Comparison of ENCODE assay signal across 9 mouse cellular contexts in genomic region chr10:18408128-18408527, GRCm38 (mm10).
DNase-seq lines count a peak whose midpoint lies in the region; ATAC-seq and TF ChIP-seq lines count a peak whose summit lies in the region.
"Had no signal": no experiment of that assay in that cellular context is flagged by ENCODE, and none has a peak within 500 bp of the region (broad histone marks: within the 10 kb centered on the region; RNA-seq: fewer than 3 reads in every experiment).

No protein-coding gene starts in this region.

- ATAC-seq in kidney, postnatal 0 days (replicated peaks; ENCODE audit: low FRiP score, low read depth) = no peak
- peak; percentile 19; the same call in 1 of the 2 replicates for ATAC-seq in forebrain, embryonic 13.5 days
- ATAC-seq in limb, embryonic 13.5 days (ENCODE audit: low FRiP score, low read depth) = no peak
- no peak; the same call in 1 of the 2 replicates for ATAC-seq in neural tube, embryonic 15.5 days (ENCODE audit: low FRiP score)

- whole genome bisulfite sequencing in kidney, postnatal 0 days = 7% methylated on average over 11 of the region's 11 CpGs
- WGBS in forebrain, embryonic 13.5 days = 3% methylated on average over 11 of the region's 11 CpGs
- WGBS in limb, embryonic 13.5 days = 10% methylated on average over 11 of the region's 11 CpGs
- 1% methylated on average over 11 of the region's 11 CpGs for WGBS in neural tube, embryonic 15.5 days

- H3K9ac ChIP-seq in kidney, postnatal 0 days (ENCODE audit: low read depth, low read length) = peak overlapping the region; percentile 19; the same call in 1 of the 2 replicates
- peak overlapping the region; percentile 81 for H3K9ac ChIP-seq in forebrain, embryonic 13.5 days
- H3K9ac ChIP-seq in limb, embryonic 13.5 days = peak overlapping the region; percentile 70
- H3K9ac ChIP-seq in neural tube, embryonic 15.5 days (replicated peaks) = peak overlapping the region; percentile 61

- H3K4me1 ChIP-seq in kidney, postnatal 0 days (replicated peaks; ENCODE audit: insufficient read depth, low read length) = peaks cover 15% of the 10 kb centered on the region
- peaks cover 41% of the 10 kb centered on the region for H3K4me1 ChIP-seq in forebrain, embryonic 13.5 days
- peaks cover 47% of the 10 kb centered on the region for H3K4me1 ChIP-seq in limb, embryonic 13.5 days
- peaks cover 53% of the 10 kb centered on the region for H3K4me1 ChIP-seq in neural tube, embryonic 15.5 days

- intact Hi-C loops in left cerebral cortex, postnatal 14 days (cut with DNase I) = no loop called here

- H3K4me2 ChIP-seq in kidney, postnatal 0 days (ENCODE audit: low read length) = peak overlapping the region; percentile 72
- peak overlapping the region; percentile 78 for H3K4me2 ChIP-seq in forebrain, embryonic 13.5 days
- peak overlapping the region; percentile 83 for H3K4me2 ChIP-seq in limb, embryonic 13.5 days (replicated peaks)
- H3K4me2 ChIP-seq in neural tube, embryonic 15.5 days = peak overlapping the region; percentile 84

- no peaks in the 10 kb centered on the region for H3K36me3 ChIP-seq in kidney, postnatal 0 days (ENCODE audit: insufficient read depth, low read length)
- no peaks in the 10 kb centered on the region for H3K36me3 ChIP-seq in forebrain, embryonic 13.5 days (ENCODE audit: poor library complexity, severe bottlenecking)
- H3K36me3 ChIP-seq in limb, embryonic 13.5 days = no peaks in the 10 kb centered on the region
- H3K36me3 ChIP-seq in neural tube, embryonic 15.5 days = no peaks in the 10 kb centered on the region

- peak overlapping the region; percentile 43 for H3K4me3 ChIP-seq in kidney, postnatal 0 days (replicated peaks; ENCODE audit: low read depth, low read length)
- H3K4me3 ChIP-seq in forebrain, embryonic 13.5 days = peak overlapping the region; percentile 59
- peak overlapping the region; percentile 58 for H3K4me3 ChIP-seq in limb, embryonic 13.5 days
- H3K4me3 ChIP-seq in neural tube, embryonic 15.5 days (replicated peaks) = peak overlapping the region; percentile 58

- no peak overlapping the region; the same call in 1 of the 2 replicates for H3K27ac ChIP-seq in kidney, postnatal 0 days
- H3K27ac ChIP-seq in forebrain, embryonic 13.5 days = peak overlapping the region; percentile 77
- no peak overlapping the region for H3K27ac ChIP-seq in limb, embryonic 13.5 days
- peak overlapping the region; percentile 74 for H3K27ac ChIP-seq in neural tube, embryonic 15.5 days (replicated peaks)

- peak; percentile 22 for DNase-seq in kidney, postnatal 0 days (ENCODE audit: low spot score)
- no peak for DNase-seq in kidney, postnatal 10 days
- no peak for DNase-seq in thymus, postnatal 14 days
- no peak for DNase-seq in spleen, postnatal 4 days (ENCODE audit: low spot score in 2 of 2)
- no peak for DNase-seq in left cerebral cortex, postnatal 14 days (ENCODE audit: low spot score in 2 of 2)

- no peaks in the 10 kb centered on the region for H3K9me3 ChIP-seq in kidney, postnatal 0 days (replicated peaks; ENCODE audit: low read length)
- H3K9me3 ChIP-seq in forebrain, embryonic 13.5 days (replicated peaks) = no peaks in the 10 kb centered on the region
- H3K9me3 ChIP-seq in limb, embryonic 13.5 days = no peaks in the 10 kb centered on the region
- no peaks in the 10 kb centered on the region for H3K9me3 ChIP-seq in neural tube, embryonic 15.5 days (replicated peaks)
- H3K9me3 ChIP-seq: megakaryocyte, embryonic 14.5 days had no signal

- no peaks in the 10 kb centered on the region for H3K27me3 ChIP-seq in kidney, postnatal 0 days (ENCODE audit: insufficient read depth, low read length)
- H3K27me3 ChIP-seq in forebrain, embryonic 13.5 days = 0 out of 2 replicates have a peak, but pooled peaks cover 7% of the 10 kb centered on the region
- no peaks in the 10 kb centered on the region for H3K27me3 ChIP-seq in limb, embryonic 13.5 days
- no peaks in the 10 kb centered on the region for H3K27me3 ChIP-seq in neural tube, embryonic 15.5 days (replicated peaks)

- no peak for TF ChIP-seq CTCF in kidney, postnatal 0 days (IDR thresholded peaks at IDR 0.05; ENCODE audit: low read depth)

Comparison
In these comparisons a context has a peak if more than half of its experiments do, and no peak if none do; other contexts are left out.
1. H3K27ac ChIP-seq: peak in forebrain, embryonic 13.5 days (single experiment) and neural tube, embryonic 15.5 days (single experiment); none in kidney, postnatal 0 days (single experiment) and limb, embryonic 13.5 days (single experiment).
2. H3K9ac ChIP-seq: peak in every context shown above with its lines; median percentile 81 in forebrain, embryonic 13.5 days; 70 in limb, embryonic 13.5 days; 61 in neural tube, embryonic 15.5 days; 19 in kidney, postnatal 0 days.
3. Peak in every context shown above with its lines, with median percentiles within 50 percentile points of each other: H3K4me2 ChIP-seq and H3K4me3 ChIP-seq.